Mouse (Mus musculus) heart, embryonic 10.5 days (tissue): ENCODE results near the gene Arf6. TPM values are rescaled to one million over a fixed set of nuclear protein-coding genes. Genes with fewer than 3 reads are reported as not detected.
A peak's percentile ranks its signal among the peaks of the same experiment; 100 is the strongest.
"Not testable (repeated sequence)": the region's sequence is repeated elsewhere in the genome, so short reads cannot be mapped to it uniquely, and the experiment has no call there.

Experiments used
- DNase-seq: peaks from one replicate; pipeline ENCODE4 v3.0.0-alpha.2; 2017; ENCODE audit warnings: low spot score
- H3K27ac ChIP-seq: fragments of 300-500 bp; sonication (generic); 2 replicates; pipeline ENCODE4 v1.5.1; 2016; ENCODE audit warnings: mild to moderate bottlenecking
- H3K27me3 ChIP-seq: fragments of 300-500 bp; sonication (generic); 2 replicates; pipeline ENCODE4 v1.6.1; 2016; ENCODE audit warnings: mild to moderate bottlenecking; ENCODE audit not compliant: poor library complexity, insufficient read depth, severe bottlenecking
- H3K36me3 ChIP-seq: fragments of 300-500 bp; sonication (generic); 2 replicates; pipeline ENCODE4 v1.6.1; 2016; ENCODE audit warnings: mild to moderate bottlenecking, moderate library complexity
- H3K4me1 ChIP-seq: fragments of 300-500 bp; sonication (generic); 2 replicates; pipeline ENCODE4 v1.6.1; 2016; ENCODE audit warnings: mild to moderate bottlenecking
- H3K4me3 ChIP-seq: fragments of 300-500 bp; sonication (generic); 2 replicates; pipeline ENCODE4 v1.5.1; 2016; ENCODE audit warnings: mild to moderate bottlenecking, moderate library complexity
- H3K9me3 ChIP-seq: fragments of 300-500 bp; sonication (generic); 2 replicates; pipeline ENCODE4 v1.6.1; 2016; ENCODE audit warnings: mild to moderate bottlenecking, moderate library complexity
- WGBS: fragments of 180-500 bp; shearing (Covaris S2); methylation state at CpG from one replicate; pipeline ENCODE4 v1.1.7; 2016; 5-methylcytosine and 5-hydroxymethylcytosine counted together
- polyA plus RNA-seq: library from polyadenylated mRNA; unstranded; fragments of >200 nt; fragmentation: Nextera tagmentation; extraction: Ambion mirVana; gene quantifications from 2 replicates; pipeline ENCODE4 v1.2.1, GENCODE M21; 2016

Arf6 gene
- polyA plus RNA-seq, 1 experiment from 2014 or later = 50.4 TPM

- H3K4me1 ChIP-seq = peaks cover 16% of the 10 kb centered on the region; the same call in 1 of the 2 replicates
- 91% methylated on average over 7 of the region's 7 CpGs for WGBS
- not testable (repeated sequence) for DNase-seq, H3K27me3 ChIP-seq, H3K27ac ChIP-seq, H3K9me3 ChIP-seq, H3K4me3 ChIP-seq, H3K36me3 ChIP-seq
These were observed 8.8 kb upstream of the Arf6 start for GRCm38 (mm10) chr12:69363110-69363509.

GRCm38 (mm10) chr12:69363899-69364762 lies 7.8 kb upstream of the Arf6 start:
- peak overlapping the region; percentile 90 for H3K27ac ChIP-seq
- no peaks in the 10 kb centered on the region for H3K27me3 ChIP-seq
- H3K4me3 ChIP-seq = peak overlapping the region; percentile 68
- 5% methylated on average over 32 of the region's 32 CpGs for WGBS
- no peaks in the 10 kb centered on the region for H3K36me3 ChIP-seq
- H3K9me3 ChIP-seq = no peaks in the 10 kb centered on the region
- DNase-seq = peak; percentile 92
- peaks cover 16% of the 10 kb centered on the region; the same call in 1 of the 2 replicates for H3K4me1 ChIP-seq

DNA sequence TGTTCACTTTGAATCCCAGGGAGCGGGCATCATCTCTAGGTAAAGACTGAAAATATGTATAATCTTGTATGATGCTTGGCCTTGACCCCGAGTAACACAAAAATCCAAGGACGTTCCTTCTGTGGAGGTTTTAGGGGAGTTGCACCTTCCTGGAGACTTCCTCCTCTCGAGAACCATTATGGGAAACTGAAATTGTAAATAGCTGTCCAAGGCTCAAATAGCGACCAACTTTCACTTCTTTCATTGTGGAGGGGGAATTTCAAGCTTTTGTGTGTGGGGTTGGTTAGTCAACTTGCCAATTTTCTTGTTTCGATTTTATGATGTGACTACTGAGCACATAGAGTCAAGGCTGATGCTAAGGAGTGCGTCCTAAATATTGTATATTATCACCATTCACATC lies 6.2 kb upstream of the Arf6 start:
- Histone ChIP-seq H3K27ac (no peak overlapping the region), H3K9me3 (no peaks in the 10 kb centered on the region), H3K36me3 (no peaks in the 10 kb centered on the region), H3K4me3 (no peak overlapping the region), H3K4me1 (peaks cover 18% of the 10 kb centered on the region; the same call in 1 of the 2 replicates), H3K27me3 (no peaks in the 10 kb centered on the region)
- WGBS = 78% methylated on average over 7 of the region's 7 CpGs
- DNase-seq = no peak

GRCm38 (mm10) chr12:69366424-69366823 lies 5.5 kb upstream of the Arf6 start:
- H3K4me3 ChIP-seq = no peak overlapping the region
- no peaks in the 10 kb centered on the region for H3K27me3 ChIP-seq
- H3K4me1 ChIP-seq = peaks cover 20% of the 10 kb centered on the region; the same call in 1 of the 2 replicates
- DNase-seq = no peak
- no peak overlapping the region for H3K27ac ChIP-seq
- no peaks in the 10 kb centered on the region for H3K9me3 ChIP-seq
- no peaks in the 10 kb centered on the region for H3K36me3 ChIP-seq

DNA sequence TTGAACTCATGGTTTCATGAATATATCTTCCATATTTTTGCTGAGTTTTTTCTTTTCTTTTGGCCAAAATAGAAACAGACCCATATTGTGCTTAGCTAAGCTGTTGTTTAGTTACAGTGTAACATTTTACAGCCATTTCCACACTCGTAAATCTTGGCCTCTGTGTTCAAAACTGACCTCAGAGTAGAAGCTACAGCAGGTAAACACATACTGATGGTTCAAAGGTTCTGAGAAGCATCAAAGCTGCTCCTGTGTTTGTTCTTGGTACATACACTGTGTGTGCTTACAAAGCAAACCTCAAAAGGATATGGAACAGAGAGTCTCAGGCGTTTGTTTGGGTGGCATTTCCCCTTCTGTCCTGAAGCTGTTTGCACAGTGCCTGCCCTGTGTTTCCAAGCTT lies 4.4 kb upstream of the Arf6 start:
- Histone ChIP-seq H3K27ac (no peak overlapping the region), H3K27me3 (no peaks in the 10 kb centered on the region), H3K9me3 (no peaks in the 10 kb centered on the region), H3K4me3 (no peak overlapping the region), H3K4me1 (peaks cover 15% of the 10 kb centered on the region), H3K36me3 (no peaks in the 10 kb centered on the region)
- 63% methylated on average over 2 of the region's 2 CpGs for WGBS
- DNase-seq = no peak

DNA sequence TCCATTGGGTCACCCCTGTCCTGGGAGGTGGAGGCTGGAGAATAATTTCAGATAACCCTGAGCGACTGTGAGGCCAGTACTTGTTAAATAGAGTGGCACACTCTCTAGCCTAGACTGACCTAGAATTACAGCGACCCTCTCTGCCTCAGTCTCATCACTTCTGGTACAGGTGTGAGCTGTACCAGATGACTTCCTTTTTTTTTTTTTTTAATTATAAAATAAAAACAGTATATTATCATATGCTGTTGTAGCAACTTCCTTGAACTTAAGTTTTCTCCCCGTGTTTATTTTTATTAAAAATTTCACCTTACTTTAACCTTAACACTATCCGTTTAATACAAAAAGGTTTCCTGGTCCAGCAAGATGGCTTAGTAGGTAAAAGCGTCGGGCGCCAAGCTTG lies 1.0 kb upstream of the Arf6 start:
- no peaks in the 10 kb centered on the region for H3K27me3 ChIP-seq
- H3K36me3 ChIP-seq = peaks cover 13% of the 10 kb centered on the region; the same call in 1 of the 2 replicates
- DNase-seq = no peak
- H3K4me1 ChIP-seq = peaks cover 18% of the 10 kb centered on the region
- peak overlapping the region; percentile 99 for H3K27ac ChIP-seq
- WGBS = 10% methylated on average over 7 of the region's 7 CpGs
- no peaks in the 10 kb centered on the region for H3K9me3 ChIP-seq
- H3K4me3 ChIP-seq = peak overlapping the region; percentile 100

DNA sequence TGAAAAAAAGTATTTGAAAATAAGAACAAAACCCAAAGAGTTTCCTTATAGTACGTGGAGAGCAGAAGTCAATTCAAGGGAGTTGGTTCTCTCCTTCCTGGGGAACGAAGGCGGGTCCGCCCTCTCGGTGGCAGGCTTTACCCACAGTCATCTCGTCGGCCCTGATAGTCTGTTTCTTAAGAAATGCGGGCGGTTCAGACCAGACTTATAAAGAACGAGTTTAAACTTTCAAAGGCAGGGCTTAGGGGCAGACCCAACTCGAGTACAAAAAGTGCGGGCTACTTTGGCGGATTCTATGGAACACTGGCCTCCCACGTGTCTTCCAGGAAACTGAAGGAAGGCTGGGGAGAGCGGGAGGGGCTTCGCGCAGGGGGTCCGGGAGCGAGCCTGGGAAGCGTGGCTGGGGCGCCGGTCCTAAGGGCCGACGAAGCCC lies 513 bp upstream of the Arf6 start:
- Histone ChIP-seq H3K36me3 (peaks cover 16% of the 10 kb centered on the region; the same call in 1 of the 2 replicates), H3K27me3 (no peaks in the 10 kb centered on the region), H3K4me1 (peaks cover 21% of the 10 kb centered on the region), H3K9me3 (no peaks in the 10 kb centered on the region), H3K27ac (peak overlapping the region; percentile 99), H3K4me3 (peak overlapping the region; percentile 100)
- WGBS = under 1% methylated on average over 24 of the region's 24 CpGs
- no peak for DNase-seq

DNA sequence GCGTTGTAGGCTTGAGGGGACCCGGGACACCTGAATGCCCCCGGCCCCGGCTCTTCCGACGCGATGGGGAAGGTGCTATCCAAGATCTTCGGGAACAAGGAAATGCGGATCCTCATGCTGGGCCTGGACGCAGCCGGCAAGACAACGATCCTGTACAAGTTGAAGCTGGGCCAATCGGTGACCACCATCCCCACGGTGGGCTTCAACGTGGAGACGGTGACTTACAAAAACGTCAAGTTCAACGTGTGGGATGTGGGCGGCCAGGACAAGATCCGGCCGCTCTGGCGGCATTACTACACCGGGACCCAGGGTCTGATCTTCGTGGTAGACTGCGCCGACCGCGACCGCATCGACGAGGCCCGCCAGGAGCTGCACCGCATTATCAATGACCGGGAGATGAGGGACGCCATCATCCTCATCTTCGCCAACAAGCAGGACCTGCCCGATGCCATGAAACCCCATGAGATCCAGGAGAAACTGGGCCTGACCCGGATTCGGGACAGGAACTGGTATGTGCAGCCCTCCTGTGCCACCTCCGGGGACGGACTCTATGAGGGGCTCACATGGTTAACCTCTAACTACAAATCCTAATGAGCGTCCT lies 881 bp downstream of the Arf6 start:
- Histone ChIP-seq H3K9me3 (no peaks in the 10 kb centered on the region), H3K36me3 (peaks cover 16% of the 10 kb centered on the region; the same call in 1 of the 2 replicates), H3K27me3 (no peaks in the 10 kb centered on the region), H3K4me3 (peak overlapping the region; percentile 100), H3K4me1 (peaks cover 21% of the 10 kb centered on the region), H3K27ac (peak overlapping the region; percentile 99)
- WGBS = under 1% methylated on average over 42 of the region's 42 CpGs
- DNase-seq = peak; percentile 86

GRCm38 (mm10) chr12:69373850-69374766 lies 2.2 kb downstream of the Arf6 start:
- DNase-seq = no peak
- peaks cover 16% of the 10 kb centered on the region; the same call in 1 of the 2 replicates for H3K36me3 ChIP-seq
- peaks cover 28% of the 10 kb centered on the region for H3K4me1 ChIP-seq
- H3K4me3 ChIP-seq = peak overlapping the region; percentile 100
- peak overlapping the region; percentile 99; the same call in 1 of the 2 replicates for H3K27ac ChIP-seq
- WGBS = 46% methylated on average over 11 of the region's 11 CpGs
- no peaks in the 10 kb centered on the region for H3K27me3 ChIP-seq
- no peaks in the 10 kb centered on the region for H3K9me3 ChIP-seq

DNA sequence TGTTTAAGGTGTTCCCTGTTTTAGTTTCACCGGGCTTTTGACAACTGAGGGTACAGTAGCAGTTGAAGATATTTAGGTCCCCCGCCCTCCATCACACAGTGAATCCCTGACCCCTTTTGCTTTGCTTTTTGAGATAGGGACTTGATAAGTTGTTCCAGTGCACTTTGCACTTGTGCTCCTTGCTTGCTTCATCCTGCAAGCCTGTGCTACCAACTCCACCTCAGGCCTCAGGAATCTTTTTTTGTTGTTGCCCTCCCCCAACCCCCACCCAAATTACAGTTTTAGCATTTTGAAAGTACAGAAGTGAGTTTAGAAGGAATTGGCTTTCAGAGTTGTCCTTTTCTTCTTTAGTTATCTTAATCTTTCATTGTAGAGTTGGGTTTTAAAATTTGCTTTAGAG lies 4.2 kb downstream of the Arf6 start:
- 75% methylated on average over 2 of the region's 2 CpGs for WGBS
- Histone ChIP-seq H3K4me3 (no peak overlapping the region), H3K4me1 (peaks cover 25% of the 10 kb centered on the region), H3K9me3 (no peaks in the 10 kb centered on the region), H3K27me3 (no peaks in the 10 kb centered on the region), H3K36me3 (peaks cover 19% of the 10 kb centered on the region; the same call in 1 of the 2 replicates), H3K27ac (no peak overlapping the region)
- DNase-seq = no peak

DNA sequence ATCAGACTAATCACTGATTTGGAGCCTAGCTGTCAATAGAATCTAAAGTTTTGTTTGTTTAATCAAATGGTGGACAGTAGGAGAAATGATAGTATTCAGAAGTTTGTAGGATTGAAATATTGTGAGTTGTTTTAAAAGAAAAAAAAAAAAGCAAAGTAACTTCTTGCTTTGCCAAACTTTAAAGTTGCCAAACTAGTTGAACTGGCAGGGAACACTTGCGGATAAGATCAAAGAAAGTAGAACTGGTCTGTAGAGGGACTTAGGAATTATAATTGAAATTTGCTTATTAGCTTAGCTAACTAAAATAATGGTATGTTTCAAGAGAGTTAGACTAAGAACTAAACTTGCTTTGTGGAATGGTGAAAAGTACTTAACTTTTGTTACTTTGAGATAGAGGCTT lies 5.2 kb downstream of the Arf6 start:
- DNase-seq = no peak
- no peaks in the 10 kb centered on the region for H3K27me3 ChIP-seq
- H3K4me3 ChIP-seq = no peak overlapping the region
- WGBS = 95% methylated on average over 1 of the region's 1 CpGs
- no peak overlapping the region for H3K27ac ChIP-seq
- no peaks in the 10 kb centered on the region for H3K9me3 ChIP-seq
- peaks cover 25% of the 10 kb centered on the region for H3K4me1 ChIP-seq
- H3K36me3 ChIP-seq = peaks cover 19% of the 10 kb centered on the region; the same call in 1 of the 2 replicates

- not testable (repeated sequence) for H3K27ac ChIP-seq, H3K27me3 ChIP-seq, H3K9me3 ChIP-seq, H3K4me3 ChIP-seq, DNase-seq
- Histone ChIP-seq H3K4me1 (peaks cover 22% of the 10 kb centered on the region), H3K36me3 (peaks cover 19% of the 10 kb centered on the region; the same call in 1 of the 2 replicates)
- 93% methylated on average over 6 of the region's 6 CpGs for WGBS
These were observed 5.7 kb downstream of the Arf6 start for GRCm38 (mm10) chr12:69377636-69378035.
